8 mouse cellular contexts compared by ENCODE assay signal in genomic region chr6:58596294-58596653, GRCm38 (mm10). TPM values are rescaled to one million over a fixed set of nuclear protein-coding genes. Genes with fewer than 3 reads are reported as not detected.
A peak's percentile ranks its signal among the peaks of the same experiment; 100 is the strongest.
DNase-seq lines count a peak whose midpoint lies in the region; ATAC-seq and TF ChIP-seq lines count a peak whose summit lies in the region.

No protein-coding gene starts in this region.

- no peak for TF ChIP-seq POLR2A in embryonic fibroblast, embryonic 13.5 days (IDR thresholded peaks at IDR 0.05; ENCODE audit: low read depth, low read length)

- 0 out of 2 replicates have a peak, but pooled peaks cover 1% of the 10 kb centered on the region for H3K4me1 ChIP-seq in embryonic fibroblast, embryonic 13.5 days (ENCODE audit: control insufficient read depth, insufficient read depth, low read length)

- no peak for TF ChIP-seq CTCF in embryonic fibroblast, embryonic 13.5 days (IDR thresholded peaks at IDR 0.05; ENCODE audit: borderline replicate concordance, insufficient read depth, low read length)

- H3K4me3 ChIP-seq in embryonic fibroblast, embryonic 13.5 days (ENCODE audit: insufficient read depth, low read length): peak overlapping the region; percentile 40

- ATAC-seq in cerebellum, adult (ENCODE audit: insufficient number of reproducible peaks, low FRiP score, low TSS enrichment): 0 out of 2 replicates have a peak, but pooled peaks have one; percentile 55

- no peak for DNase-seq in cerebellum, adult 8-10 months
- peak; percentile 98 for DNase-seq in R1 (ENCODE audit: low read depth, low spot score)
- peak; percentile 35 for DNase-seq in heart, postnatal 4 days
- peak; percentile 10 to 31 for DNase-seq in left cerebral cortex, postnatal 10 days (ENCODE audit: extremely low spot score in 1 of 2, low spot score in 2 of 2)
- DNase-seq in mesoderm, embryonic 11.5 days (ENCODE audit: low read depth, low spot score): peak; percentile 63
- DNase-seq in spleen, postnatal 4 days (ENCODE audit: low spot score in 2 of 2): peak; percentile 21 to 69

- H3K27ac ChIP-seq in embryonic fibroblast, embryonic 13.5 days (ENCODE audit: insufficient read depth, low read length): peak overlapping the region; percentile 86

- intact Hi-C loops in left cerebral cortex, postnatal 10 days (cut with DNase I): no loop called here

RNA-seq across cellular contexts. Expression of gene Abcg2, which starts 12.0 kb away (rescaled TPM):
- 60.0 and 87.5 TPM in 2 replicates for polyA plus RNA-seq in embryonic fibroblast, embryonic 13.5 days (2011; ENCODE audit: insufficient read length, low read depth, missing spikeins)
- total RNA-seq in heart, postnatal 4 days (2021): 10 to 100 TPM; 42.0 to 51.8 TPM
- total RNA-seq in left cerebral cortex, postnatal 10 days (2021): 10 to 100 TPM; 27.0 to 28.6 TPM
